Mouse (Mus musculus): ENCODE measurements around the gene Kcnk6.

Gene Kcnk6

GRCm38 (mm10) chr7:29246619-29247313 lies 14.5 kb upstream of the Kcnk6 start:
- DNase-seq, result no peak

- DNase-seq, result no peak
Observed at GRCm38 (mm10) chr7:29246015-29246414, 13.7 kb upstream of the Kcnk6 start.

DNA sequence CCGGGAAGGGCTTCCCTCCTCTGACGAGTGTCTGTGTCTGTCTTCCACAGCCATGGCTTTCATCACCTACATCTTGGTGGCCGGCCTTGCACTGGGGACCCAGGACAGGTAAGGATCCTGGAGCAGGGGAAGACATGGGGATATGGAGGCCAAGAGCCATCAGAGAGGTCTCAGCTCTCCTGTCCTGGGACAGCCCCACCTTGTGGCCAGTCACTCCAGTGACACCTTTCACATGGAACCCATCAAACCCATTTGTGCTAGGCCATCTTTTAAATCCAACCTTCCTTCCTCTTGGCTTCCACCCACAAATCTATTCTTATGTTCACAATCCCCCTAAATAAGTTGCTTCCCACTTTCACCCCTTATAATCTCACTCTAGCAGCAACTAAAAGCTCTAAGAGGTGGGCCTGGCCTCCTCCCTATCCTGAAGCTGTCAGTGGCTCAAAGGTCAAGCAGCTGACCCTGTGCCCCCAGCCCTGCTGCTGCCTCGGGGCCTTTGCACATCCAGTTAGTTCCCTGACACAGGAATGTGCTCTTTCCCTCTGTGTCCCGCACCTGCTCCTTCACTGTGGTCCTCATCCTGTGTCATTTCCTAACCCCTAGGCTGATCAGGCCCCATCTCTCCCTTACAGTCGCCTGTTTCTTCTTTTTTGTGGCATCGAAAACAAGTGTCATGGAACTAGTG lies 12.6 kb upstream of the Kcnk6 start:
- peak in 1 of 2 experiments; percentile 59 for DNase-seq

GRCm38 (mm10) chr7:29238019-29238967 lies 6.0 kb upstream of the Kcnk6 start, which contains the start of gene Yif1b:
Yif1b (plus strand) TSS chr7:29238329.
- DNase-seq, result peak; percentile 98

GRCm38 (mm10) chr7:29237596-29237995 lies 5.3 kb upstream of the Kcnk6 start:
- DNase-seq, result peak in 1 of 2 experiments; percentile 39

DNA sequence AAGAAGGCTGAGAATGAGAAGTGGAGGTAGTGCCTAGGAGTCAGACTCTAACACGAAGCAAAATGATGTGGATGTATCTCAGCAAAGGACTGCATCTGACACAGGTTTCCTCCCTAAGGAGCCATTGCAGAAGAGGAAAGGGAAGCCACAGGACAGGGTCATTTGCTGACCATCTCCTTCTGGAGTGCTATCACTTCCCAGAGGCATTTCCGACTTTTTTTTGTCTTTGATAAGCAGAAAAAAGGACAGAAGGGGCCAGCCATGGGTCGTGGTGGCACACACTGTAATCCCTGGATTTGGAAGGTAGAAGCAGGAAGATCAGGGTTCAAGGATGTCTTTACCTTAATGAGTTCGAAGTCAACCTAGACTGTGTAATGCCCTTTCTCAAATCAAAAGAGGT lies 4.3 kb upstream of the Kcnk6 start:
- DNase-seq, result no peak

DNA sequence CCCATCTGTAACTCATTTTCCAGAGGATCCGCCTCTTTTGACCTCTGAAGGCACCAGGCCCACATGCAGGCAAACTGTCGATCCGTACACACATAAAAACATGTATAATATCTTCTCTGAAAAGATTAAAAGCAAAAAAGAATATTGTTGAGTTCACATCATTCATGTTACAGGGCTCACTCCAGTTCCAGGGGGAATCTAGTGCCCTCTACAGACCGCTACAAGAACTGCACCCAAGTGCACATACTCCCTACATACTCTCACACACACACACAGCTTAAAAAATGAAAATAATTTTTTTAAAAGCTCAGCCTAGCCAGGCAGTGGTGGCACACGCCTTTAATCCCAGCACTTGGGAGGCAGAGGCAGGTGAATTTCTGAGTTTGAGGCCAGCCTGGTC lies 2.3 kb upstream of the Kcnk6 start:
- no peak for DNase-seq

GRCm38 (mm10) chr7:29233745-29234144 lies 1.4 kb upstream of the Kcnk6 start:
- no peak for DNase-seq

GRCm38 (mm10) chr7:29231517-29231916 lies 798 bp downstream of the Kcnk6 start:
- DNase-seq, result no peak

GRCm38 (mm10) chr7:29230560-29230959 lies 1.8 kb downstream of the Kcnk6 start:
- DNase-seq, result no peak

GRCm38 (mm10) chr7:29228202-29228601 lies 4.1 kb downstream of the Kcnk6 start:
- DNase-seq, result no peak

DNA sequence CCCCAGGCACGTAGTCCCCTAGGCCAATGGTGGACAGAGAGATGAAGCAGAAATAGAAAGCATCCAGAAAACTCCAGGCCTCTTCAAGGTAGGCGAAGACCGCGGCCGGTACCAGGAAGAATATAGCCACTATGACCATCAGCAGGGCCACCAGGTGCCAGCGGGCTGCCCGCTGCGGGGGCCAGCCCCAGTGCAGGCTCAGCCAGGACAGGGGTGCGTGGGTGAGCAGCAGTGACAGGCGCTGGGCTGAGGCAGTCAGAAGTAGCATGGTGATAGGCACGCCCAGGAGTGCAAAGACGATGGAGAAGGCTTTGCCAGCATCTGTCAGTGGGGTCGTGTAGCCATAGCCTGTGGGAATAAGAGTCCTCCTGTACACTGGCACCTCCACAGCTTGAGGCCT lies 6.8 kb downstream of the Kcnk6 start:
- no peak for DNase-seq

DNA sequence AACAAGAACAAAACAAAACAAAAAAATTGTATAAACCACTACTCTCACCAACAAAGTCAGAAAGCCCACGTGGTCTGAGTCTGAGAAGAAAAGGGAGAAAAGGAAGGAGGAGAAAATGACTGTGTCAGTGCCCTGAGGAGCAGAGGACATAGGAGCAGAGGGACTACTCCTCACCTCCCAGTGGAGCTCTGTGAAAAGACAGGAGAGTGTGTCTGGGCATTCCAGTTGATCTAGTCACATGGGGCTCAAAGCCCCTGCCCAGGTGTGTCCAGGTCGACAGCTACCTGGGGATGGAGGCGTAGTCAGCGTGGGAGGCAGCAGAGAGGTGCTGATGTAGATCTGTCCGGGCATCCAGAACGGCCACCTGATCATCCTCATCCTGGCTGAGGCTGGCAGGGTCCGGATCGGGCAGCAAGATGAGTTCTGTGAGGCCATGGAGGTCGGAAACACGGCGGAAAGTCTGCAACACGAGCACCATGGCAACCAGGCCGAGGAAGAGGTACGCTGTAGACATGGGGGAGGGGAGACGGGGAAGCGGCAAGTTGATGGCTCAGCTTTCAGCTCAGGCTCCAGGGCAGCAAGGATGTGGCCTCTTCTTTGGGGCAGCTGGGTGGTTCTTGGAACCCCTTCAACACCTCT lies 7.4 kb downstream of the Kcnk6 start:
- no peak for DNase-seq

DNA sequence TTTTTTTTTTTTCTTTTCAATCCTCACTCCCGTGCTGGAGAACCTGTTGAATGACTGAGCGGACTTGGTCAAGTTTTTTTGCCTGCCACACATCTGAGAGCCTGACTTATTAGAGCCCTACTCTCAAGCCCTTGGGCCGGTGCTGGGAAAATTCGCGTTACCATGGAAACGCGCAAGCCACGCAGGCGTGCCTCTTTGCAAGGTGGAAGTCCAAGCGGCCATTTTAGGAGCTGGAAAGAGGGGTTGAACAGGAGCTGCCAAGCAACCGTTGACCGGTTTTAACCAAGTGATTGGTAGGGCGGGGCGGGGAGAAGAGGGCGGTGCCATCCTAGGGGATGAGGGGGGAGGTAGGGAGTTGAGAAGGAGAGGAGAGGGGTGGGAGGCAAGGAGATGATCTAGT lies 17.5 kb downstream of the Kcnk6 start:
- DNase-seq, result peak in 1 of 2 experiments; percentile 25

GRCm38 (mm10) chr7:29214236-29214635 lies 18.1 kb downstream of the Kcnk6 start:
- no peak for DNase-seq

GRCm38 (mm10) chr7:29213675-29214082 lies 18.6 kb downstream of the Kcnk6 start, which contains the start of gene Catsperg1:
Catsperg1 (minus strand) TSS chr7:29214035.
- peak; percentile 73 to 76 for DNase-seq

GRCm38 (mm10) chr7:29212775-29213560 lies 19.3 kb downstream of the Kcnk6 start:
- DNase-seq, result peak in 1 of 2 experiments; percentile 12

DNA sequence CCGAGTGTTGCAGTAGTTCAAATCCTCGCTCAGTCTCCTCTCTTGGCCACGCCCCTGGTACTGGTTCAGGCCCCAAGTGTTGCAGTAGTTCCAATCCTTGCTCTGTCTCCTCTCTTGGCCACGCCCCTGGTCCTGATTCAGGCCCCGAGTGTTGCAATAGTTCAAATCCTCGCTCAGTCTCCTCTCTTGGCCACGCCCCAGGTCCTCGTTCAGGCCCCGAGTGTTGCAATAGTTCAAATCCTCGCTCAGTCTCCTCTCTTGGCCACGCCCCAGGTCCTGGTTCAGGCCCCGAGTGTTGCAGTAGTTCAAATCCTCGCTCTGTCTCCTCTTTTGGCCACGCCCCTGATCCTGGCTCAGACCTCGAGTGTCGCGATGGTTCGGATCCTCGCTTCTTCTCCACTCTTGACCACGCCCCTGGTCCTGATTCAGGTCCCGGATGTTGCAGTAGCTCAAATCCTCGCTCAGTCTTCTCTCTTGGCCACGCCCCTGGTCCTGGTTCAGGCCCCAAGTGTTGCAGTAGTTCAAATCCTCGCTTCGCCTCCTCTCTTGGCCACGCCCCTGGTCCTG lies 20.0 kb downstream of the Kcnk6 start:
- DNase-seq, result peak in 1 of 2 experiments; percentile 39

- peak; percentile 54 to 56 for DNase-seq
Observed at GRCm38 (mm10) chr7:29211415-29212198, 20.7 kb downstream of the Kcnk6 start.

DNA sequence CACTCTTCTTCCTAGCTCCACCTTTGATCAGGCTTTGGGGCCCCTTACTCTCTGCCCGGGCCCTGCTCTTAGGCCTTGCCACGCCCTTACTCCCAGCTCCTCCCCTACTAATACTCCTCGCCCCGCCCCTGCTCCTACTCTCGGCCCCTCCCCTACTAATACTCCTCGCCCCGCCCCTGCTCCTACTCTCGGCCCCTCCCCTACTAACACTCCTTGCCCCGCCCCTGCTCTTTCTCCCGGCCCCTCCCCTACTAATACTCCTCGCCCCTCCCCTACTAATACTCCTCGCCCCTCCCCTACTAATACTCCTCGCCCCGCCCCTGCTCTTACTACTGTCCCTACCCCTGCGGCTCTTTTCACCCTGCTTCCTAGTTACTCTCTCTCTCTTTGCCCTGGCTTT lies 21.3 kb downstream of the Kcnk6 start:
- peak in 1 of 2 experiments; percentile 31 for DNase-seq
